In the genomic region with DNA sequence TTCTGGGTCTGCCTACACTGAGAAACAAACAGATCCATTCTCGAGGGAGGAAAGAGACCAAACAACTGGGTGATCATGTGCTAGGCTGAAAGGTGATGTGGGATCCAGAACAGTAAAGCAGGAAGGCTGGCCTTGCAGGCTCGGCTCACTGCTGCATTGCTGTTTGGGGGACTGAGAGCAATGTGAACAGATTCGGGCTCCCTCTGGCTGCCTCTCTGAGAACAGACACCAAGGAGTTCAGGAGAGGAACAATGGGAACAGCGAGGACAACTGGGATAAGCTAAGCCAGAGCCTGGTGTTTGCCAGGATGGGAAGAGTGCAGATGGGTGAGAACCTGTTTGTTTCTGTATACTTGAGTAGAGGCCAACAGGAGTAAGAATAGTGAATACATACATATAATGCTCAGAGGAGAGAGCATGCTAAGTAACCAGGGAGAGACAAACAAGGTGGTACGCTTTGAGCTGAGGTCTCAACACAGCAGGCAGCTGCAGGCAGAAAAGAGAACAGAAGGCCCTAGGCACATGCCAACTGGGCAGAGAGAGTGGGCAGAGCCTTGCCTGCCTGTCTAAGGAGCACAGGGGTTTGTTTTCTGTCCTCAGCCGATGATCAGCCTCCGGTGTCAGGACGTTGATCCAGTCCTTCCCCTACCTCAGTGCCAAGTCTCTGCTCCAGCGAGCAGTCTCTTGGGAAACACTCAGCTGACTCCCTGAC, we compare ENCODE assay signal across 8 mouse cellular contexts. TPM values are rescaled to one million over a fixed set of nuclear protein-coding genes. Genes with fewer than 3 reads are reported as not detected.
A peak's percentile ranks its signal among the peaks of the same experiment; 100 is the strongest.
DNase-seq lines count a peak whose midpoint lies in the region; ATAC-seq lines count a peak whose summit lies in the region.

No protein-coding gene starts in this region.

- peaks cover 41% of the 10 kb centered on the region for H3K36me3 ChIP-seq in kidney, embryonic 14.5 days (ENCODE audit: control insufficient read depth, insufficient read depth, low read length)
- no peaks in the 10 kb centered on the region for H3K36me3 ChIP-seq in forebrain, embryonic 16.5 days (ENCODE audit: control insufficient read depth, insufficient read depth)
- peaks cover 76% of the 10 kb centered on the region for H3K36me3 ChIP-seq in midbrain, embryonic 10.5 days

- peak; percentile 59; the same call in 1 of the 2 replicates for ATAC-seq in kidney, embryonic 14.5 days (ENCODE audit: low FRiP score, low TSS enrichment)
- ATAC-seq in cerebellum, adult (ENCODE audit: insufficient number of reproducible peaks, low FRiP score, low TSS enrichment): peak; percentile 97
- peak; percentile 95 for ATAC-seq in forebrain, embryonic 16.5 days

- H3K9me3 ChIP-seq in kidney, embryonic 14.5 days (ENCODE audit: control insufficient read depth, low read length): no peaks in the 10 kb centered on the region
- H3K9me3 ChIP-seq in forebrain, embryonic 16.5 days (ENCODE audit: control insufficient read depth, low read length): no peaks in the 10 kb centered on the region
- H3K9me3 ChIP-seq in midbrain, embryonic 10.5 days (replicated peaks): no peaks in the 10 kb centered on the region

- 70% methylated on average over 9 of the region's 9 CpGs for WGBS in kidney, embryonic 14.5 days
- WGBS in forebrain, embryonic 16.5 days: 54% methylated on average over 9 of the region's 9 CpGs
- WGBS in midbrain, embryonic 10.5 days: 76% methylated on average over 9 of the region's 9 CpGs

- no peaks in the 10 kb centered on the region for H3K27me3 ChIP-seq in kidney, embryonic 14.5 days (ENCODE audit: control insufficient read depth, insufficient read depth, low read length)
- no peaks in the 10 kb centered on the region for H3K27me3 ChIP-seq in forebrain, embryonic 16.5 days (replicated peaks; ENCODE audit: control insufficient read depth, insufficient read depth, low read length)
- H3K27me3 ChIP-seq in midbrain, embryonic 10.5 days (ENCODE audit: low read depth, poor library complexity, severe bottlenecking): no peaks in the 10 kb centered on the region

- peaks cover 5% of the 10 kb centered on the region; the same call in 1 of the 2 replicates for H3K4me1 ChIP-seq in kidney, embryonic 14.5 days (ENCODE audit: control insufficient read depth, insufficient read depth, low read length)
- peaks cover 11% of the 10 kb centered on the region for H3K4me1 ChIP-seq in forebrain, embryonic 16.5 days (replicated peaks; ENCODE audit: control insufficient read depth, insufficient read depth, low read length)
- peaks cover 2% of the 10 kb centered on the region; the same call in 1 of the 2 replicates for H3K4me1 ChIP-seq in midbrain, embryonic 10.5 days

- no peak overlapping the region for H3K4me2 ChIP-seq in kidney, embryonic 14.5 days (replicated peaks; ENCODE audit: low read depth, low read length)
- H3K4me2 ChIP-seq in forebrain, embryonic 16.5 days (ENCODE audit: low read length): no peak overlapping the region

- no peak for DNase-seq in kidney, adult 18-20 months
- peak; percentile 38 to 50 for DNase-seq in kidney, postnatal 4 days
- DNase-seq in midbrain, embryonic 10.5 days (ENCODE audit: low spot score): no peak
- DNase-seq in testis, postnatal 10 days (ENCODE audit: low spot score): peak; percentile 49
- DNase-seq in thymus, postnatal 10 days (ENCODE audit: low spot score in 2 of 2): no peak

- H3K4me3 ChIP-seq in kidney, embryonic 14.5 days (ENCODE audit: low read length): no peak overlapping the region
- no peak overlapping the region for H3K4me3 ChIP-seq in forebrain, embryonic 16.5 days (replicated peaks; ENCODE audit: low read length)
- H3K4me3 ChIP-seq in midbrain, embryonic 10.5 days: no peak overlapping the region

- H3K27ac ChIP-seq in kidney, embryonic 14.5 days (ENCODE audit: low read depth, low read length): no peak overlapping the region
- H3K27ac ChIP-seq in forebrain, embryonic 16.5 days (ENCODE audit: low read length): peak overlapping the region; percentile 73
- peak overlapping the region; percentile 47; the same call in 1 of the 2 replicates for H3K27ac ChIP-seq in midbrain, embryonic 10.5 days (replicated peaks)

- no peak overlapping the region for H3K9ac ChIP-seq in kidney, embryonic 14.5 days (ENCODE audit: low read depth, low read length)
- H3K9ac ChIP-seq in forebrain, embryonic 16.5 days (replicated peaks; ENCODE audit: low read depth, low read length): peak overlapping the region; percentile 25; the same call in 1 of the 2 replicates

RNA-seq across cellular contexts. Expression of gene Cdk5rap2, which starts 8.0 kb away (rescaled TPM):
- 16.4 and 22.2 TPM in 2 replicates for polyA plus RNA-seq in kidney, embryonic 14.5 days (2014; fragmentation: Nextera tagmentation; extraction: Ambion mirVana)
- 10.9 and 12.5 TPM in 2 replicates for polyA plus RNA-seq in forebrain, embryonic 16.5 days (2015; fragmentation: Nextera tagmentation; extraction: Ambion mirVana)
- polyA plus RNA-seq in midbrain, embryonic 10.5 days (2016; fragmentation: Nextera tagmentation; extraction: Ambion mirVana): 21.7 and 24.7 TPM in 2 replicates

Comparison
In these comparisons a context has a peak if more than half of its experiments do, and no peak if none do; other contexts are left out.
1. DNase-seq: peak in kidney, postnatal 4 days (2 of 2) and testis, postnatal 10 days (single experiment); none in kidney, adult 18-20 months (single experiment), midbrain, embryonic 10.5 days (single experiment) and thymus, postnatal 10 days (0 of 2).
2. Peak in every context shown above with its lines, with median percentiles within 50 percentile points of each other: ATAC-seq.